Mouse (Mus musculus): ENCODE results near the gene Tbx3. TPM values are rescaled to one million over a fixed set of nuclear protein-coding genes. Genes with fewer than 3 reads are reported as not detected.

The Tbx3 gene
- polyA plus RNA-seq, 2 experiments, result 1.4 to 2.4 TPM

DNA sequence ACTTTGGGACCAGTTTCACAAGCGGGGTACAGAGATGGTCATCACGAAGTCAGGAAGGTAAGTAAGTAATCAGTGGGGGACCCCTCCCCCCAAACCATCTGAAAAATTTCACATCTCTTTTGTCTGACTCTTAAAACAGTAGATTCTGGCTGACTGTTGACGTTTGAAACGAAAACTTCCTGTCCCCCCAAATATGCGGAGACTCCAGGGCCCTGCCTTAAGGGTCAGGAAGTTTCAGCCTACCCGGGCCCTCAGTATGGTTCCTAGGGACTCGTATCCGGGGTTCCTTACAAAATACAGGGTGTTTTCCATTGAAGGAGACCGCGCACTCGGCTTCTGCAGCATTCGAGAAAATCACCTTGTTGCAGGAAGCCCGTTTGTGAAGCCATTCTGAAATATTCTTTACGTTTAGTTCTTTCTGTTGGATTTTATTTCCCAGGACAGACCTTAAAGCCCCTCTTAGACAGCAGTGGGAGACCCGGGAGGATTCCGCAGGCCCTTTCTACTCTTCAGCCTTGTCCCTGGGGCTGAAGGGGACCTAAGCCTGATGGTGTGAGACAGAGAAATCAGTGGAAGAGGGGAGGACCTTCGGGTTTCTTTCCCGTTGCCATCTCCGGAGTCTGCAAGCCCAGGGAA, 2.0 kb downstream of the Tbx3 start:
- no peak overlapping the region for H3K27ac ChIP-seq
- H3K4me1 ChIP-seq (replicated peaks; ENCODE audit: control insufficient read depth in 2 of 2, insufficient read depth in 2 of 2, low read length in 1 of 2), result 0 out of 4 replicates have a peak, but pooled peaks cover 0 to 2% of the 10 kb centered on the region in 2 experiments
- no peak for TF ChIP-seq EP300 (IDR thresholded peaks at IDR 0.05; ENCODE audit: low read depth)
- TF ChIP-seq CTCF (IDR thresholded peaks at IDR 0.05; ENCODE audit: low read depth), result no peak
- DNase-seq (ENCODE audit: low read depth in 3 of 3, low spot score in 3 of 3), result no peak
- peaks cover 76% of the 10 kb centered on the region for H3K27me3 ChIP-seq (ENCODE audit: control insufficient read depth, insufficient read depth, low read length)
- H3K9ac ChIP-seq (replicated peaks), result peak overlapping the region; percentile 34; the same call in 1 of the 2 replicates
- no peak for ATAC-seq (ENCODE audit: insufficient read depth)
- 1% methylated on average over 19 of the region's 19 CpGs for WGBS (ENCODE audit: insufficient replicate concordance)
- H3K4me2 ChIP-seq (ENCODE audit: low read depth), result peak overlapping the region; percentile 53
- H3K9me3 ChIP-seq (ENCODE audit: control insufficient read depth, low read length), result no peaks in the 10 kb centered on the region
- H3K4me3 ChIP-seq (ENCODE audit: insufficient read depth in 1 of 2, low read depth in 2 of 2, low read length in 2 of 2), result peak overlapping the region; percentile 50 to 56
- H3K36me3 ChIP-seq (replicated peaks; ENCODE audit: control insufficient read depth, insufficient read depth, low read depth), result no peaks in the 10 kb centered on the region

GRCm38 (mm10) chr5:119672984-119673600, 2.6 kb downstream of the Tbx3 start:
- H3K9me3 ChIP-seq (ENCODE audit: control insufficient read depth, low read length), result no peaks in the 10 kb centered on the region
- H3K4me3 ChIP-seq (ENCODE audit: insufficient read depth in 1 of 2, low read depth in 2 of 2, low read length in 2 of 2), result peak overlapping the region; percentile 50 to 56
- TF ChIP-seq CTCF (IDR thresholded peaks at IDR 0.05; ENCODE audit: low read depth) (no peak), EP300 (IDR thresholded peaks at IDR 0.05; ENCODE audit: low read depth) (no peak)
- peaks cover 70% of the 10 kb centered on the region for H3K27me3 ChIP-seq (ENCODE audit: control insufficient read depth, insufficient read depth, low read length)
- no peaks in the 10 kb centered on the region for H3K36me3 ChIP-seq (replicated peaks; ENCODE audit: control insufficient read depth, insufficient read depth, low read depth)
- H3K27ac ChIP-seq, result no peak overlapping the region
- ATAC-seq (ENCODE audit: insufficient read depth) (no peak), DNase-seq (ENCODE audit: low read depth in 3 of 3, low spot score in 3 of 3) (no peak)
- 5% methylated on average over 17 of the region's 17 CpGs for WGBS (ENCODE audit: insufficient replicate concordance)
- H3K9ac ChIP-seq (replicated peaks), result no peak overlapping the region; the same call in 1 of the 2 replicates
- H3K4me1 ChIP-seq (replicated peaks; ENCODE audit: control insufficient read depth in 2 of 2, insufficient read depth in 2 of 2, low read length in 1 of 2), result 0 out of 4 replicates have a peak, but pooled peaks cover 0 to 2% of the 10 kb centered on the region in 2 experiments
- H3K4me2 ChIP-seq (ENCODE audit: low read depth), result peak overlapping the region; percentile 38; the same call in 1 of the 2 replicates

- Histone ChIP-seq H3K4me1 (replicated peaks; ENCODE audit: control insufficient read depth in 2 of 2, insufficient read depth in 2 of 2, low read length in 1 of 2) (0 out of 4 replicates have a peak, but pooled peaks cover 0 to 2% of the 10 kb centered on the region in 2 experiments), H3K9me3 (ENCODE audit: control insufficient read depth, low read length) (no peaks in the 10 kb centered on the region), H3K36me3 (replicated peaks; ENCODE audit: control insufficient read depth, insufficient read depth, low read depth) (no peaks in the 10 kb centered on the region), H3K4me3 (ENCODE audit: insufficient read depth in 1 of 2, low read depth in 2 of 2, low read length in 2 of 2) (peak overlapping the region; percentile 43 to 50), H3K4me2 (ENCODE audit: low read depth) (peak overlapping the region; percentile 38), H3K27ac (no peak overlapping the region), H3K9ac (replicated peaks) (no peak overlapping the region), H3K27me3 (ENCODE audit: control insufficient read depth, insufficient read depth, low read length) (peaks cover 62% of the 10 kb centered on the region)
- no peak for TF ChIP-seq EP300 (IDR thresholded peaks at IDR 0.05; ENCODE audit: low read depth)
- TF ChIP-seq CTCF (IDR thresholded peaks at IDR 0.05; ENCODE audit: low read depth), result no peak
- ATAC-seq (ENCODE audit: insufficient read depth) (no peak), DNase-seq (ENCODE audit: low read depth in 3 of 3, low spot score in 3 of 3) (no peak)
- WGBS (ENCODE audit: insufficient replicate concordance), result 18% methylated on average over 22 of the region's 22 CpGs
Measured at GRCm38 (mm10) chr5:119673716-119674605, 3.5 kb downstream of the Tbx3 start.

- Histone ChIP-seq H3K36me3 (replicated peaks; ENCODE audit: control insufficient read depth, insufficient read depth, low read depth) (no peaks in the 10 kb centered on the region), H3K4me2 (ENCODE audit: low read depth) (peak overlapping the region; percentile 38), H3K4me1 (replicated peaks; ENCODE audit: control insufficient read depth in 2 of 2, insufficient read depth in 2 of 2, low read length in 1 of 2) (0 out of 4 replicates have a peak, but pooled peaks cover 0 to 2% of the 10 kb centered on the region in 2 experiments), H3K27ac (no peak overlapping the region), H3K9me3 (ENCODE audit: control insufficient read depth, low read length) (no peaks in the 10 kb centered on the region), H3K4me3 (ENCODE audit: insufficient read depth in 1 of 2, low read depth in 2 of 2, low read length in 2 of 2) (peak overlapping the region in 1 of 2 experiments; percentile 50; a peak in 2 of 4 replicates), H3K9ac (replicated peaks) (no peak overlapping the region), H3K27me3 (ENCODE audit: control insufficient read depth, insufficient read depth, low read length) (peaks cover 53% of the 10 kb centered on the region)
- DNase-seq (ENCODE audit: low read depth in 3 of 3, low spot score in 3 of 3) (no peak), ATAC-seq (ENCODE audit: insufficient read depth) (no peak)
- TF ChIP-seq EP300 (IDR thresholded peaks at IDR 0.05; ENCODE audit: low read depth) (no peak), CTCF (IDR thresholded peaks at IDR 0.05; ENCODE audit: low read depth) (no peak)
- 29% methylated on average over 12 of the region's 12 CpGs for WGBS (ENCODE audit: insufficient replicate concordance)
Measured at GRCm38 (mm10) chr5:119674606-119675330, 4.3 kb downstream of the Tbx3 start.

Data from liver, embryonic 14.5 days (tissue).